Mouse (Mus musculus): ENCODE measurements around the gene Amigo3.

Amigo3 gene

GRCm38 (mm10) chr9:108052411-108052810 is 548 bp upstream of the Amigo3 start:
- DNase-seq (ENCODE audit: low spot score) = no peak

GRCm38 (mm10) chr9:108053665-108054225 is 786 bp downstream of the Amigo3 start:
- no peak for DNase-seq (ENCODE audit: low spot score)

DNA sequence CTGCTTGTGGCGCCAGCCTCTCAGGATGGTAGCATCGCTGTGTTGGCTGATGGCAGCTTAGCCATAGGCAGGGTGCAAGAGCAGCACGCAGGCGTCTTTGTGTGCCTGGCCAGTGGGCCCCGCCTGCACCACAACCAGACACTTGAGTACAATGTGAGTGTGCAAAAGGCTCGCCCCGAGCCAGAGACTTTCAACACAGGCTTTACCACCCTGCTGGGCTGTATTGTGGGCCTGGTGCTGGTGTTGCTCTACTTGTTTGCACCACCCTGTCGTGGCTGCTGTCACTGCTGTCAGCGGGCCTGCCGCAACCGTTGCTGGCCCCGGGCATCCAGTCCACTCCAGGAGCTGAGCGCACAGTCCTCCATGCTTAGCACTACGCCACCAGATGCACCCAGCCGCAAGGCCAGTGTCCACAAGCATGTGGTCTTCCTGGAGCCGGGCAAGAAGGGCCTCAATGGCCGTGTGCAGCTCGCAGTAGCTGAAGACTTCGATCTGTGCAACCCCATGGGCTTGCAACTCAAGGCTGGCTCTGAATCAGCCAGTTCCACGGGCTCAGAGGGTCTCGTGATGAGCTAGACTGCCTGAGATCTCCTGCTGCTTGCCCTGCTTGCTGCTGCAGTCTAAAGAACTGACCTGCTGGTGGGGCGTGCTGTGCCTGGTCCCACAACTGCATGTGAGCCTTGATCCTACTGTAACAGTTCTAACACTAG is 1.5 kb downstream of the Amigo3 start:
- DNase-seq (ENCODE audit: low spot score) = no peak

DNA sequence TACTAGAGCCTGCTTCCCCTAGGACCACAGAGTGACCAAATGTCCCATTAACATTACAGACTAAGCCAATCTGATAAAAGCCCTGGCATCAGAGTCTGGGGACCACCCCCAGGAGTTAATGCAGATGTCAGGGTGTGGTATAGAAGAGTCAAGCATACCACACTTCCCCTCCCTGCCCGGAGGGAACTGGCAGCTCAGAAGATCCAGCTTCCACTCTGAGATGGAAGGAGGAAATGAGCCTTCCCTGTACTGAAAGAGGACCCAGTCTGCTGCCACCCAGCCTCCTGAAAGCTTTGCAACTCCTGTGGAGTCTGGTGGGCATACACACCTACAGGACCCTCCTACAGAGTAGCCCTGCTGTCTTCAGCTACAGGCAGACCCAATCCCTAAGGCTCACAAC is 2.1 kb downstream of the Amigo3 start:
- no peak for DNase-seq (ENCODE audit: low spot score)

DNA sequence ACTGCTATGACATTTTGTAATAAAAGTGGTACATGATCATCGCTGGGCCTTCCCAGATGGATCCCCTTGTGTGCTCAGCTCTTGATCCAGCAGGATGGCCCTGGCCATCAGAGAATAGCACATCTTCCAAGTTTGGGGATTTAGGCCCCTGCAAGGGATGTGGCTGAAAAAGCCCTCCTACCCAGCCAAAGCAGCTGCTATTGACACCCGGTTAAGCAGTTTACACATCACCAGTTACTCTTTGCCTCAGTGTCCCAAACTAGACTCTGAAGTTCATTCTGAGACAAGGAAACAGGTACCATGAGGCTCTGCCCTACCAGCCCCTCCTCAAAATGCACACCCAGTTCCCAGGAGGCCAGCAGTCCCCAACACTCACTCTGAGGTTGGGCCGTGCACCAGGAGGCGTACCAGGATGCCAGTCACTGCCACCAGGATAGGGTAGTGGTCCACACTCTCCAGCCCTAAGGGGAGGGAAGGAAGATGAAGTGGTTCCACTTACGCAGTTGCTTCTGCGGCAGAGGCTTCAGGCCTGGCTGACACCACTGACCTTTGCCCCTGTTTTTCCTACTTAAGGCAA is 2.8 kb downstream of the Amigo3 start:
- no peak for DNase-seq (ENCODE audit: low spot score)

GRCm38 (mm10) chr9:108056361-108057261 is 3.7 kb downstream of the Amigo3 start:
- DNase-seq (ENCODE audit: low spot score) = no peak

DNA sequence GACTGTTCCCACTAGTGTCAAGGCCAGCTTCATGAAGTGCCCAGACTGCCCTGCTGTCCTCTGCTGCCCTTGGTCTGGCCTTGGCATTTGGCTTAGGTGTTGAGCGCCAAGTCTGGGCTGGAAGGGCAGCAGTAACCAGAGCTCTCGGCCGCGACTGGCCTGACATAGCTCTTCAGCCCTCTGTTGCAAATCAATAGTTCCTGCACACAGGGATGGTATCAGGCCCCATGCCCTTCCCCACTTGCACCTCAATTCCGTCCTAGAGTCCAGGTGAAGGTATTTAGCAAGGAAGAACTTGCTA is 4.3 kb downstream of the Amigo3 start:
- DNase-seq (ENCODE audit: low spot score) = no peak

DNA sequence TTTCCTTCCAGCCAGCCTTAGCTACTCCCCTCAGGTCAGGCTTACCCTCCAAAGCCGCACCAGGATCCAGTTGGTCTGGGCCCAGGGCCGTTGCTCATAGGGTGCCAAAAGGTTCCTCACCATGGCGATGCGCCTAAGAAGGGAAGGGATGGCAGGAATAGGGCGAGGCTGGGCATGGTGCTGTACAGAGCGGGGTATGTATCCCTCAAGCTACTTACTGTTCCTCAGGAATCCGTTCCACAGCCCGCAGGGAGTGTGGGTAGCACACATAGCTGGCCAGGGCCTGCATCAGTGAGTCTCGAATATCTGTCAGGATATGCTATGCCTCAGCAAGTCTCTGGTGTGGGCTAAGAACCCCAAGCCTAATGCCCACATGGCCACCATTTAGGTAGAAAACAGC is 5.3 kb downstream of the Amigo3 start:
- no peak for DNase-seq (ENCODE audit: low spot score)

DNA sequence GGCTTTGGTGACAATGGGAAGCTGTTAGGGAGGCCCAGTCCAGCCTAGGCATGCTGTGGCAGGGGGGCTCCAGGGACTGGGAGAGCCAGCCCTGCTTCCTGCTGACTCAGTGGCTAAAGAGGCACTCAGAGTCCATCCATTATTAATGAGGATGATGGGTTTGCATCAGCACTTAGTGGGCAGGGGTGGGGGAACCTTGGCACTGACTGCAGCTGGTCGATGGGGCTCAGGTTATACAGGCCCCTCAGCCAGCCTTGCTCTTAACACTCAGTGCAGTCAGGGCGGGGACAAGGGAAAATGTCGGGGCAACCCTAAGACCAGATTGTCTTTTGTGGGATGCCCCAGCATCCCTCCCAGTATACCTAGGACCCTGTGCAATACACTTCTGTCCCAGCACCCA is 9.2 kb downstream of the Amigo3 start:
- no peak for DNase-seq (ENCODE audit: low spot score)

GRCm38 (mm10) chr9:108063361-108063760 is 10.4 kb downstream of the Amigo3 start:
- no peak for DNase-seq (ENCODE audit: low spot score)

DNA sequence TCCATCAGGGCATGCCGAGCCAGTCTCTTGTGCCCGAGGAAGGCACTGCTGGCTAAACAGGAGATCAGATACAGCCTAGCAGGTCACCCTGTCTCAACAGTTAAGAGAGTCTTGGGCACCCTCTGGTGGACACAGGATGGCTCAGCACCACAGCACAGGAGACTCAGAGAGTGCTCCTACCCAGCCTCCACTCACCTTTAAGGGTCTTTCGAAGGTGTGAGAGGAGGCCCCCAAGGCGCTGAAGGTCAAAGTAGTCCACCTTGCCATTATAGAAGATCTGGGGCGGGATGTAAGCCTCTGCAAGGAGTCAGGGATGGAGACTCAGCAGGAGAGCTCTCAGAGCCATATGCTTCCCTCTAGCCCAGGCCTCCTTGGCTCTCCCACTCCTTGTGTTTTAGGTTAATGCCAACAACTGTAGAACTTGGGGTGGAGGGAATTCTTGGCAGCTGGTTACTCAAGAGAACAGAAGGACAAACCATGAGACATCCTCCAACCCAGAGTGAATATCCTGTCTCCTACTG is 12.6 kb downstream of the Amigo3 start:
- no peak for DNase-seq (ENCODE audit: low spot score)

DNA sequence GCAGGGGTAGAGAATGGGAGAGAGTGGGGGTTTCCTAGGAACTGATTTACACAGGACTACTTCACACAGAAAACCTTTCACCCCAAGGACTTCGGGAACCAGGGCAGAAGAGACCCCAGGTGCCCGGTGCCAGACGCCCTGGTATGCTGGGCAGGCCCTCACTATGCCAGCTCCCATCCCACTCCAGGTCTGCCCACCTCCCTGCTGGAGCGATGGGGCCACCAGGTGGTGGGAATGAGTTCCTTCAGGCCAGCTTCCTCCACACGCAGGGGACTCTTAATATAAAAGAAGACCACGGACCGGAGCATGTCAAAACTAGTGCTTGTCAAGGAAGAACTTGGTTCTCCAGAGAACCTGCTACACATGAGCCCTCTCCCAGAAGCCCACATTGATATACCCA is 14.2 kb downstream of the Amigo3 start:
- no peak for DNase-seq (ENCODE audit: low spot score)

GRCm38 (mm10) chr9:108067900-108068299 is 14.9 kb downstream of the Amigo3 start:
- DNase-seq (ENCODE audit: low spot score) = peak; percentile 61

DNA sequence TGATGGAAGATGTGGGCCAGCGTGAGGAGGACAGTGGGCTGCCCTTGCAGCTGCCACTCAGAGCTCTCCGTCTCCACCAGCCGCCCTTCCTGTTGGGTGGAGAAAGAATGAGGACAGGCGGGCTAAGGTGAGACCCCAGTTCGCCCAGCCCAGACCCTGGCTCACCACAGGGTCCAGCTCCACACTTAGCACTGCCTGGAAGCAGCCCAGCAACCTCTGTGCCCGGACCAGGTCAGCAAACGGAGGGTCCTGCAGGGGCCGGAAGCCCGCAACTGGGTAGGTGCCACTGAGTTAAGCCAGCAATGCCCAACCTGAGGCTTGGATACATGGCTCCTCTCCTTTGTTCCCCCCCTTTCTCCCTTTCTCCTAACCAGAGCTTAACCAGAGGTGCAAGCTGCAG is 16.0 kb downstream of the Amigo3 start:
- DNase-seq (ENCODE audit: low spot score) = no peak

- no peak for DNase-seq (ENCODE audit: low spot score)
Measured at GRCm38 (mm10) chr9:108069529-108069928, 16.6 kb downstream of the Amigo3 start.

DNA sequence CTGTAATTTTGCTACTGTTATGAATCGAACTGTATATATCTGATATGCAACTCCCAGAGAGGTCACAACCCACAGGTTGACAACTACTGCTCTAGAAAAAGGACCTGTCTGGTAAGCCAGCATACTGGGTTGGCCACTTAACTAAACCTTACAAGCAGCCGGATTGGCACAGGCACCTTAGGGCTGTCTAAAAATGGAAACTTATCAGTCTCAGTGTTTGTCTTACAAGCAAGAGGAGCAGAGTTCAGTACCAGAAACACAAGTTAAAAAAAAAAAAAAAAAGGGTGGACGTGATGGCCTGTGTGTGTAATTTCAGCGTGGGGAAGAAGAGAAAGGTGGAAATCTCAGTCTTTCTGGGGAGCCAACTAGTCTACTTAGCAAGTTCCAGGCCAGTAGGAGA is 18.8 kb downstream of the Amigo3 start:
- no peak for DNase-seq (ENCODE audit: low spot score)

DNA sequence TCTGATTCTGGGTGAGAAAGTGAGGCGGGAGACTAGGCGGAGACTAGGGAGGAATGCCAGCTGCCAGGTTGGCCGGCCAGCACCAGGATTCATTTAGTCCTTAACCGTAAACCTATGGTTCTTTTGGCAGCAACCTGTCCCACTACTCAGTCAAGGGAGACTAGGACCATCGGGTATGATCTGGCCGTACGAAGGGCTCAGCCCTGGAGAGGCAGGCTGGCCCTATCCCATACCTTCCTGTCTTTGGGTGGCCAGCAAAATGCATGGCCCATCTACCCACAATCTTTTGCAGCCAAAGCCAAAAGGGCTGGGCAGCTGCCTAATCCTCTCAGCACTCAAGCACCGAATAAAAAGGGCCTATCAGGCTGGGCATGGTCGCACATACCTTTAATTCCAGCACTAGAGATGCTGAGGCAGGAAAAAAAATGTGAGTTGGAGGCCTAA is 19.5 kb downstream of the Amigo3 start:
- no peak for DNase-seq (ENCODE audit: low spot score)

- no peak for DNase-seq (ENCODE audit: low spot score)
Measured at GRCm38 (mm10) chr9:108073141-108073930, 20.4 kb downstream of the Amigo3 start.

GRCm38 (mm10) chr9:108080168-108080567 is 27.2 kb downstream of the Amigo3 start, which contains the start of gene Mst1:
Mst1 (plus strand) TSS chr9:108080436.
- no peak for DNase-seq (ENCODE audit: low spot score)

DNA sequence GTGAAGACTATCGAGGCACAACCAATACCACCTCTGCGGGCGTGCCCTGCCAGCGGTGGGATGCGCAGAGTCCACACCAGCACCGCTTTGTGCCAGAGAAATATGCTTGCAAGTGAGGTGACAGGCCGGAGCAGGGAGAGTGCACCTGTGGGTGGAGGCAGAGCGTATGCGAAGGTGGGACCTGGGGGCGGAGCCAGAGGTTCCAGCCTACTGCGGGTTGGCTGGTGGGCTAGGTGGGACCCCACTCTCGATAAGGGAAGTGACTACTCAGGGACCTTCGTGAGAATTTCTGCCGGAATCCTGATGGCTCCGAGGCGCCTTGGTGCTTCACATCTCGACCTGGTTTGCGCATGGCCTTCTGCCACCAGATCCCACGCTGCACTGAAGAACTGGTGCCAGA is 29.6 kb downstream of the Amigo3 start:
- DNase-seq (ENCODE audit: low spot score) = no peak

DNA sequence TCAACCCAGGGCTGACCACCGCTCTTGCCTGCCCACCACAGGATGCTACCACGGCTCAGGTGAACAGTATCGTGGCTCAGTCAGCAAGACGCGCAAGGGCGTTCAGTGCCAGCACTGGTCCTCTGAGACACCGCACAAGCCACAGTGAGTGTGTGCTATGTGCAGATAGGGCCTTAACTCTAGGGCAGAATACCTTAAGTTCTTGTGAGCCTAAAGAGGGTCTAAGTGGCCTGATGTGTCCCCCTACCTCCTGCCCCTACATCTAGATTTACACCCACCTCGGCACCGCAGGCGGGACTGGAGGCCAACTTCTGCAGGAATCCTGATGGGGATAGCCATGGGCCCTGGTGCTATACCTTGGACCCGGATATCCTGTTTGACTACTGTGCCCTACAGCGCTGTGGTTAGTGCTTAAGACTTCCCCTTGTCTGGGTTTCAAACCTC is 30.1 kb downstream of the Amigo3 start, which contains the start of gene Rnf123:
TSS of gene Rnf123 (minus strand) at position 359 of the 444 bp plus-strand sequence.
- DNase-seq (ENCODE audit: low spot score) = no peak

DNA sequence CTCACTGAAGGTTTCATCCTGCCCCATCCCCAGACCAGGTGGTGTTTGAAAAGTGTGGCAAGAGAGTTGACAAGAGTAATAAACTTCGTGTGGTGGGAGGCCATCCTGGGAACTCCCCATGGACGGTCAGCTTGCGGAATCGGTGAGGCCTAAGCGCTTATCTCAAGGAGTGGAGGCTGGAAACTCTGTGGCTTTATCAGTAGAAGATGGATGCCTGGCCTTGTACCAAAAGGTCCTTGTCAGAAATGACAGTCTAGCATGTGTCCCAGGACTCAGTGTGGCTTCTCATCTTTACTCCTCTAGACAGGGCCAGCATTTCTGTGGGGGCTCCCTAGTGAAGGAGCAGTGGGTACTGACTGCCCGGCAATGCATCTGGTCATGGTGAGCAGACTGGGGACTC is 30.6 kb downstream of the Amigo3 start:
- no peak for DNase-seq (ENCODE audit: low spot score)

Data from left cerebral cortex, adult 11 months (tissue).